Mouse (Mus musculus) C2C12 (cell line): Measurements from ENCODE around the gene Dock7. TPM values are rescaled to one million over a fixed set of nuclear protein-coding genes. Genes with fewer than 3 reads are reported as not detected.

Experiments used
- H3K27me3 ChIP-seq: one replicate; pipeline ENCODE4 v1.6.1; 2011; ENCODE audit not compliant: control insufficient read depth, insufficient read depth, insufficient read length
- H3K36me3 ChIP-seq: one replicate; pipeline ENCODE4 v1.6.1; 2011; ENCODE audit not compliant: control insufficient read depth, insufficient read depth
- H3K4me3 ChIP-seq: one replicate; pipeline ENCODE4 v1.5.1; 2011; ENCODE audit warnings: mild to moderate bottlenecking, control low read depth; ENCODE audit not compliant: poor library complexity, insufficient read depth, severe bottlenecking
- H3K79me2 ChIP-seq: one replicate; pipeline ENCODE4 v1.6.1; 2011; ENCODE audit not compliant: control insufficient read depth, insufficient read depth
- H3K79me3 ChIP-seq: one replicate; pipeline ENCODE4 v1.6.1; 2011; ENCODE audit warnings: low read depth, control low read depth
- H3ac ChIP-seq: one replicate; pipeline ENCODE3; 2011; ENCODE audit warnings: low read depth; ENCODE audit not compliant: control insufficient read depth, insufficient read length
- CEBPB ChIP-seq: IDR thresholded peaks from one replicate; pipeline ENCODE4 v1.6.1; 2011; ENCODE audit warnings: low read depth, mild to moderate bottlenecking, control low read depth, moderate library complexity
- CTCF ChIP-seq: IDR thresholded peaks from one replicate; pipeline ENCODE4 v1.5.1; 2011; ENCODE audit not compliant: control insufficient read depth, insufficient read depth, insufficient read length
- FOSL1 ChIP-seq: IDR thresholded peaks from one replicate; pipeline ENCODE4 v1.8.0; 2011; ENCODE audit warnings: mild to moderate bottlenecking, low read length; ENCODE audit not compliant: poor library complexity, insufficient read depth, severe bottlenecking
- MAX ChIP-seq: IDR thresholded peaks from one replicate; pipeline ENCODE4 v1.6.1; 2011; ENCODE audit warnings: mild to moderate bottlenecking, control low read depth
- MYOD1 ChIP-seq: IDR thresholded peaks from one replicate; pipeline ENCODE4 v1.6.1; 2011; ENCODE audit warnings: low read depth; ENCODE audit not compliant: control insufficient read depth, insufficient read length
- MYOG ChIP-seq: IDR thresholded peaks from one replicate; pipeline ENCODE4 v1.6.1; 2011; ENCODE audit not compliant: control insufficient read depth, insufficient read length; ENCODE audit errors: extremely low read depth
- USF1 ChIP-seq: IDR thresholded peaks from one replicate; pipeline ENCODE4 v1.6.1; 2011; ENCODE audit warnings: low read depth, mild to moderate bottlenecking, control low read depth, moderate library complexity
- polyA plus RNA-seq: library from polyadenylated mRNA; unstranded; fragments of >200 nt; fragmentation: generic; extraction: Trizol; gene quantifications from one replicate; pipeline ENCODE4 v1.2.1, GENCODE M21; 2012; ENCODE audit warnings: missing spikeins

Dock7 gene
- polyA plus RNA-seq, 1 experiment, result 30.2 TPM

DNA sequence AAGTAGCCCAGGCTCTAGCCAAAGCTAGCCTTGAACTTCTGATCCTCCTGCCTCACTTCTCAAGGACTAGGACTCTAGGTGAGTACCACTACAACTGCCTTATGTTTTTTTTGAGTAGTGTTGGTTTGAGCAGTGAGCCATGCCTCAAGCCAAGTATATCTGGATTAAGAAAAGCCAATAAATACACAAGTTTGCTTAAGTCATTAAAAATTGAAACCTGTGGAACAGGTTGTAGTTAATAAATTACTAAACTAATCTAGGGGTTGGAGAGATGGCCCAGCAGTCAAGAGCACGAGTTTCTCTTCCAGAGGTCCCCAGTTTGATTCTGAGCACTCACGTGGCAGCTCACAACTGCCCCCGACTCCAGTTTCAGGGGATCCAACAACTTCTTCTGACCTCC lies 20.9 kb upstream of the Dock7 start:
- TF ChIP-seq CTCF (no peak), FOSL1 (no peak)
- H3K79me2 ChIP-seq, result no peaks in the 10 kb centered on the region

DNA sequence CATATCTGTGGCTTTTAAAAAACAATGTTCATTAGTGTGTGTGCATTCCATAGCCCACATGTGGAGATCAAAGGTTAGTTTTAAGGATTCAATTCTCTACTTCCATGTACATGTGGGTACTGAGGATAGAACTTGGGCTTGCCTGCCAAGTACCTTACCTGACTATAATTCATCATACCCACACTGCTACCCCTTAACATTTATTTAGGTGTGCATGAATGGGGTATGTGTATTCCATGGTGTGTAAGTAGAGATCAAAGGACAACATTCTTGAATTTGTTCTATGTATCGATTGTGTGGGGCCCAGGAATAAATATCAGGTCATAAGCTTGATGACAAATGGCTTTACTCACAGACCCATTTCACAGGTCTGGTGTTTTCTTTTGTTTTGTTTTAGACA lies 20.5 kb upstream of the Dock7 start:
- H3K27me3 ChIP-seq, result no peaks in the 10 kb centered on the region

More for the DNA sequence above, 20.9 kb upstream of the Dock7 start:
- Histone ChIP-seq H3K27me3 (no peaks in the 10 kb centered on the region), H3K36me3 (peaks cover 7% of the 10 kb centered on the region), H3K79me3 (no peaks in the 10 kb centered on the region), H3K4me3 (no peak overlapping the region), H3ac (no peak overlapping the region)

DNA sequence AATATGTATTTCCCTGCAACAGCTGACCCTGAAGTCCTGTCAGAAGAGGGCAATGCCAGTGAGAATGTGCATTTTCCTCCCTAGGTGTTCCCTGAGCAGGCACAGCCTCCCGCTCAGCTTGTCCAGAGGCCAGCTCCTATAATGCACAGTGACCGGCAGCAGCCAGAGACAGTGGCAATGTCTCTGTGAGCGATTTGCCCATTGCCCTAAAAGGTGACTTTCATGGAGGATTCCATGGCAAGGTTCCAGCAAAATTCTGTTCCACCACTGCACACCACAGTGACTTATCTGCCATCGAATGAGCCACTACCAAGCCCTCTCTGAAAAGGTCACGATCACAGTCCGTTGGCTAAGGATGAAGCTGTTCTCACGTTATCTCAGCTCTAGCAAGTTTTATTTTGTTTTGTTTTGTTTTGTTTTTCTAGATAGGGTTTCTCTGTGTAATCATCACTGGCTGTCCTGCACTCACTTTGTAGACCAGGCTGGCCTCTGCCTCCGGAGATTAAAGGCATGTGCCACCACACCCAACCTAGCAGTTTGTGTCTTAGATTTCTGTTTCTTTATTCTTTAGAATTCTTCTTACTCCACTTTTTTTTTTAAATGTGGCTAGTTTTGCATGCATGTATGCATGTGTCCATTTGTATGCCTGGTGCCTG lies 17.4 kb upstream of the Dock7 start:
- TF ChIP-seq USF1 (no peak), CTCF (no peak), MAX (no peak), MYOD1 (no peak), CEBPB (no peak), MYOG (no peak), FOSL1 (no peak)
- Histone ChIP-seq H3K79me2 (no peaks in the 10 kb centered on the region), H3K79me3 (no peaks in the 10 kb centered on the region), H3K27me3 (no peaks in the 10 kb centered on the region), H3K36me3 (no peaks in the 10 kb centered on the region), H3ac (no peak overlapping the region), H3K4me3 (no peak overlapping the region)

More for the DNA sequence above, 20.5 kb upstream of the Dock7 start:
- no peaks in the 10 kb centered on the region for H3K79me2 ChIP-seq
- no peak for TF ChIP-seq CTCF
- TF ChIP-seq CEBPB, result no peak
- TF ChIP-seq MYOG, result no peak
- TF ChIP-seq MAX, result no peak
- TF ChIP-seq USF1, result no peak
- TF ChIP-seq FOSL1, result no peak
- TF ChIP-seq MYOD1, result no peak
- no peaks in the 10 kb centered on the region for H3K79me3 ChIP-seq
- no peak overlapping the region for H3ac ChIP-seq
- no peak overlapping the region for H3K4me3 ChIP-seq
- peaks cover 5% of the 10 kb centered on the region for H3K36me3 ChIP-seq

DNA sequence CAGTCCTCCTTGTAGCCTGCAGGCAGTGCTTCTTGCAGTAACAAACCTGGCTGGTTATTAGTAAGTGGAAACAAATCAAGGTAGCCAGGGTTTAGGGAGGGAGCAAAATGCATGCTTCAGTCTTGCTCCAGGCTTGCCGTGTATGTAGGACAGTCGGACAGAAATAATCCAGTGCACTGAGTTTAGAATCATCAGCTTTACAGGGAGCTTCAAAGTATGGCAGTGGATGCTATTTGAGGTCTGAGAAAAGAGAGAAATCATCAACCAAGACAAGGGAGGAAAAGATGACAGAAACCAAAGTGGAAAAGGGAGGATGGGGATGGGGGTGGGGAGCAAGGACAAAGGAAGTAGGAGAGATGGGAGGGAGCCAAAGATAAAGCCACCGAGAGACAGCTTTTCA lies 13.8 kb upstream of the Dock7 start:
- Histone ChIP-seq H3K36me3 (no peaks in the 10 kb centered on the region), H3K79me3 (no peaks in the 10 kb centered on the region), H3K4me3 (no peak overlapping the region), H3K27me3 (no peaks in the 10 kb centered on the region), H3ac (no peak overlapping the region), H3K79me2 (no peaks in the 10 kb centered on the region)
- TF ChIP-seq CTCF, result no peak
- no peak for TF ChIP-seq MAX
- TF ChIP-seq CEBPB, result no peak
- TF ChIP-seq MYOG, result no peak
- TF ChIP-seq USF1, result no peak
- TF ChIP-seq FOSL1, result no peak
- no peak for TF ChIP-seq MYOD1

DNA sequence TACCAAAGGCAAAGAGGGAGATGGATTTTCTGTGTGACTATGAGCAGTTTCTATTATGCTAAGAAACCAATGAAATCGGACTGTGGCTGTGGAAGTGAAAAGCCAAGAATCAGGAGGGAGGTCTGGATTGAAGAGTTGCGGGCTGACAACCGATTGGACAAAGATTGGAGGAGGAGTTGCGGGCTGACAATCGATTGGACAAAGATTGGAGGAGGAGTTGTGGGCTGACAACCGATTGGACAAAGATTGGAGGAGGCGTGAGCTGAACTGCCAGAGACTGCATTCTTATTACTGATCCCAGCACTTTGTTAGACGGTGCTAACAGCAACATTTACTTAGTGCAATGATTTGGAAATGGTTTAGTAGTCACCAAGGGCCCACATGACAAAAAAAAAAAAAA lies 12.6 kb upstream of the Dock7 start:
- TF ChIP-seq MYOD1 (no peak), CTCF (no peak), MYOG (no peak), USF1 (no peak), MAX (no peak), FOSL1 (no peak), CEBPB (no peak)
- no peak overlapping the region for H3ac ChIP-seq
- no peaks in the 10 kb centered on the region for H3K36me3 ChIP-seq
- no peaks in the 10 kb centered on the region for H3K27me3 ChIP-seq
- H3K79me3 ChIP-seq, result no peaks in the 10 kb centered on the region
- no peak overlapping the region for H3K4me3 ChIP-seq
- H3K79me2 ChIP-seq, result no peaks in the 10 kb centered on the region

DNA sequence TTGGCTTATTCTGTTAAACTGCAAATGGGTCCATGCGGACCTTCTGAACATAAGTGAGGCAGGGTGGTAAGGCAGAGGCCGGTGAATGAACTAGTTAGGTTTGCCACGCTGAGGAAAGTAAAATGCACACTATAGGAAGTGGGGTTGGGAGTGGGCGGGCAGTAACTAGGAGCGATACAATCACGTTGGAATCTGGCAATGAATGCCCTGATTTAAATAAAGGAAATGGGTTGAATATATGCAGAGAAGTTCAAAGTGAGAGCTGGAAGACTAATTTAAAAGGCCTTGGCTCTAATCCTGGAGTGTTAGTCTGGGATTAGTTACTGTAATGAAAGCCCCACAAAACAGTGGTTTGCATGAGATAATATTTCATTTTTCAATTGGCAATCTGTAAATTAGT lies 12.0 kb upstream of the Dock7 start:
- no peaks in the 10 kb centered on the region for H3K36me3 ChIP-seq
- no peaks in the 10 kb centered on the region for H3K79me2 ChIP-seq

More for the DNA sequence above, 12.0 kb upstream of the Dock7 start:
- Histone ChIP-seq H3K4me3 (no peak overlapping the region), H3K79me3 (no peaks in the 10 kb centered on the region), H3K27me3 (no peaks in the 10 kb centered on the region), H3ac (no peak overlapping the region)
- TF ChIP-seq MYOG, result no peak
- TF ChIP-seq USF1, result no peak
- TF ChIP-seq MYOD1, result no peak
- no peak for TF ChIP-seq MAX
- no peak for TF ChIP-seq CEBPB
- no peak for TF ChIP-seq FOSL1
- TF ChIP-seq CTCF, result no peak
